Comparison of ENCODE assay signal across 14 mouse cellular contexts in the genomic region with DNA sequence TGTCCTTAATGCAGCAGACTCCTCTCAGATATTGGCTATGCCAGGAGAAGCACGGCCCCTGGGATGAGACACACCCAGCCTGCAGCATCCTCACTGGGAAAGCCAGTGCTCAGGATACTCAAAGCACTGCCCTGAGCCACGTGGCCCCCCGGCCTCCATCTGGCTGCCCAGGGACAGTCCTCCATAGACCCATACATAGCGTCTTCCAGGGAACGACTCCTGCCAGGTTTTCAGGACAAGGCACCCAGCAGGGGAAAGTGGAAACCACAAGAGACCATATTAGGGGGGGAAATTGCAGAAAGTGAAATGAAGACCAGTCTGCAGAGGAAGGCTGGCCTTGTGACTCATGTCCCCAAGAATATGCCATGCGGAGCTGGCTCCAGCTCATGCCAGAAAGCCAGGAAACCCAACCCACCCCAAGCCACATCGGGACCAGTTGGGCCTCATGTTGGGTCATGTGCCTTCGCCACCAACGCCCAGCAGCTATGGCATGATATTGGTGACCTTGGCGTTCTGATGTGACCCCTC. TPM values are rescaled to one million over a fixed set of nuclear protein-coding genes. Genes with fewer than 3 reads are reported as not detected.
DNase-seq lines count a peak whose midpoint lies in the region; ATAC-seq and TF ChIP-seq lines count a peak whose summit lies in the region.
"Had no signal": no experiment of that assay in that cellular context is flagged by ENCODE, and none has a peak within 500 bp of the region (broad histone marks: within the 10 kb centered on the region; RNA-seq: fewer than 3 reads in every experiment).

No protein-coding gene starts in this region.

- H3K36me3 ChIP-seq in forebrain, embryonic 10.5 days (replicated peaks) = peaks cover 66% of the 10 kb centered on the region
- no peaks in the 10 kb centered on the region for H3K36me3 ChIP-seq in forebrain, embryonic 15.5 days
- H3K36me3 ChIP-seq in kidney, adult 2 months (ENCODE audit: control insufficient read depth, insufficient read depth, low read length) = no peaks in the 10 kb centered on the region
- no peaks in the 10 kb centered on the region for H3K36me3 ChIP-seq in kidney, embryonic 14.5 days (ENCODE audit: control insufficient read depth, insufficient read depth, low read length)
- H3K36me3 ChIP-seq: intestine, embryonic 15.5 days; liver, embryonic 13.5 days had no signal

- WGBS in forebrain, embryonic 10.5 days = 82% methylated on average over 10 of the region's 10 CpGs
- 87% methylated on average over 10 of the region's 10 CpGs for WGBS in forebrain, embryonic 15.5 days
- WGBS in kidney, adult 2 months = 65% methylated on average over 10 of the region's 10 CpGs
- WGBS in kidney, embryonic 14.5 days = 76% methylated on average over 10 of the region's 10 CpGs

- peak overlapping the region; percentile 22; the same call in 1 of the 2 replicates for H3K27ac ChIP-seq in forebrain, embryonic 10.5 days
- H3K27ac ChIP-seq in forebrain, embryonic 15.5 days (replicated peaks) = no peak overlapping the region
- 0 out of 2 replicates have a peak overlapping the region, but pooled peaks have one; percentile 11 for H3K27ac ChIP-seq in kidney, adult 2 months (ENCODE audit: insufficient read depth, low read depth, low read length)
- H3K27ac ChIP-seq in kidney, embryonic 14.5 days (ENCODE audit: low read depth, low read length) = no peak overlapping the region
- H3K27ac ChIP-seq: intestine, embryonic 15.5 days; liver, embryonic 13.5 days had no signal

- intact Hi-C loops in left cerebral cortex, postnatal 25 days (cut with DNase I) = no loop called here

- no peak for TF ChIP-seq CTCF in kidney, adult 2 months (conservative IDR thresholded peaks at IDR 0.05; ENCODE audit: insufficient read depth, insufficient read length, low read depth, low read length)

- no peak overlapping the region for H3K4me3 ChIP-seq in forebrain, embryonic 10.5 days
- no peak overlapping the region for H3K4me3 ChIP-seq in forebrain, embryonic 15.5 days
- H3K4me3 ChIP-seq in kidney, adult 2 months (ENCODE audit: insufficient read depth, low read depth, low read length) = no peak overlapping the region
- no peak overlapping the region for H3K4me3 ChIP-seq in kidney, embryonic 14.5 days (ENCODE audit: low read length)
- H3K4me3 ChIP-seq: intestine, embryonic 15.5 days; liver, embryonic 13.5 days had no signal

- DNase-seq in forebrain, embryonic 10.5 days (ENCODE audit: extremely low spot score, low spot score) = no peak
- DNase-seq in kidney, adult 2 months = no peak
- DNase-seq in 3134 (ENCODE audit: extremely low read depth, insufficient read length, low spot score) = peak; percentile 91
- DNase-seq in 416B (ENCODE audit: low read depth) = peak; percentile 96
- no peak for DNase-seq in right cerebral cortex, postnatal 10 days (ENCODE audit: low spot score in 2 of 2)
- no peak for DNase-seq in left cerebral cortex, postnatal 25 days (ENCODE audit: low spot score in 2 of 2)
- DNase-seq: heart, postnatal 4 days; liver, embryonic 13.5 days; lung, postnatal 36 days; right cerebral cortex, postnatal 25 days; thymus, adult 2 months had no signal

- no peaks in the 10 kb centered on the region for H3K27me3 ChIP-seq in forebrain, embryonic 10.5 days (ENCODE audit: poor library complexity, severe bottlenecking)
- no peaks in the 10 kb centered on the region for H3K27me3 ChIP-seq in forebrain, embryonic 15.5 days
- no peaks in the 10 kb centered on the region for H3K27me3 ChIP-seq in kidney, adult 2 months (replicated peaks; ENCODE audit: control insufficient read depth, insufficient read depth, low read length)
- H3K27me3 ChIP-seq in kidney, embryonic 14.5 days (ENCODE audit: control insufficient read depth, insufficient read depth, low read length) = no peaks in the 10 kb centered on the region
- H3K27me3 ChIP-seq: intestine, embryonic 15.5 days; liver, embryonic 13.5 days had no signal

- no peak for ATAC-seq in forebrain, embryonic 15.5 days (replicated peaks)
- no peak for ATAC-seq in kidney, embryonic 14.5 days (ENCODE audit: low FRiP score, low TSS enrichment)
- ATAC-seq: intestine, embryonic 15.5 days had no signal

- H3K4me2 ChIP-seq in forebrain, embryonic 15.5 days (replicated peaks) = no peak overlapping the region
- H3K4me2 ChIP-seq in kidney, embryonic 14.5 days (replicated peaks; ENCODE audit: low read depth, low read length) = no peak overlapping the region
- H3K4me2 ChIP-seq: intestine, embryonic 15.5 days; liver, embryonic 13.5 days had no signal

- no peaks in the 10 kb centered on the region for H3K9me3 ChIP-seq in forebrain, embryonic 10.5 days
- H3K9me3 ChIP-seq in forebrain, embryonic 15.5 days = no peaks in the 10 kb centered on the region
- H3K9me3 ChIP-seq in kidney, embryonic 14.5 days (ENCODE audit: control insufficient read depth, low read length) = no peaks in the 10 kb centered on the region
- H3K9me3 ChIP-seq: intestine, embryonic 15.5 days; liver, embryonic 13.5 days had no signal

- H3K4me1 ChIP-seq in forebrain, embryonic 10.5 days = peaks cover 65% of the 10 kb centered on the region
- H3K4me1 ChIP-seq in forebrain, embryonic 15.5 days = peaks cover 14% of the 10 kb centered on the region; the same call in 1 of the 2 replicates
- peaks cover 31% of the 10 kb centered on the region for H3K4me1 ChIP-seq in kidney, adult 2 months (ENCODE audit: control insufficient read depth, insufficient read depth, low read length)
- H3K4me1 ChIP-seq in kidney, embryonic 14.5 days (ENCODE audit: control insufficient read depth, insufficient read depth, low read length) = peaks cover 63% of the 10 kb centered on the region

- TF ChIP-seq POLR2A in kidney, adult 2 months (IDR thresholded peaks at IDR 0.05; ENCODE audit: low read depth, low read length) = no peak

- no peak overlapping the region for H3K9ac ChIP-seq in forebrain, embryonic 15.5 days (replicated peaks)
- no peak overlapping the region for H3K9ac ChIP-seq in kidney, embryonic 14.5 days (ENCODE audit: low read depth, low read length)
- H3K9ac ChIP-seq: intestine, embryonic 15.5 days; liver, embryonic 13.5 days had no signal

RNA-seq across cellular contexts. Expression of a gene that starts 30.9 kb away (rescaled TPM):
- 22.1 and 23.0 TPM in 2 replicates for polyA plus RNA-seq in forebrain, embryonic 10.5 days (2016; fragmentation: Nextera tagmentation; extraction: Ambion mirVana)
- 24.5 and 26.9 TPM in 2 replicates for polyA plus RNA-seq in forebrain, embryonic 15.5 days (2015; fragmentation: Nextera tagmentation; extraction: Ambion mirVana)
- polyA plus RNA-seq in kidney, adult 2 months (2012; rRNA removed) = 42.0 and 56.2 TPM in 2 replicates
- 11.8 and 18.2 TPM in 2 replicates for polyA plus RNA-seq in kidney, embryonic 14.5 days (2014; fragmentation: Nextera tagmentation; extraction: Ambion mirVana)
- 10 to 100 TPM; 53.2 to 57.9 TPM for total RNA-seq in left cerebral cortex, postnatal 25 days (2021)

Comparison
In these comparisons a context has a peak if more than half of its experiments do, and no peak if none do; other contexts are left out.
1. H3K27ac ChIP-seq: peak in forebrain, embryonic 10.5 days (single experiment) and kidney, adult 2 months (single experiment); none in forebrain, embryonic 15.5 days (single experiment) and kidney, embryonic 14.5 days (single experiment).
2. DNase-seq: peak in 3134 (single experiment) and 416B (single experiment); none in forebrain, embryonic 10.5 days (single experiment), kidney, adult 2 months (single experiment), right cerebral cortex, postnatal 10 days (0 of 2) and left cerebral cortex, postnatal 25 days (0 of 2).